Mouse (Mus musculus) bone marrow macrophage, adult 2 months (primary cell): ENCODE measurements at regions not wholly inside any gene's neighbourhood (a gene's known extent, or its start where the extent isn't known, plus 50 kb on each side); places are given as distances from the start of the nearest gene placed in this dataset.

Experiments
- H3K27ac ChIP-seq: 2 replicates; pipeline ENCODE4 v1.5.1; 2012; ENCODE audit warnings: low read depth, low read length; ENCODE audit not compliant: insufficient read depth
- H3K4me1 ChIP-seq: 2 replicates; pipeline ENCODE4 v1.6.1; 2012; ENCODE audit warnings: low read length; ENCODE audit not compliant: control insufficient read depth, insufficient read depth
- H3K4me3 ChIP-seq: 2 replicates; pipeline ENCODE4 v1.5.1; 2012; ENCODE audit warnings: mild to moderate bottlenecking, low read length, moderate library complexity; ENCODE audit not compliant: insufficient read depth
- CTCF ChIP-seq: IDR thresholded peaks from 2 replicates; pipeline ENCODE4 v1.5.1; 2012; ENCODE audit warnings: low read depth, mild to moderate bottlenecking, low read length, moderate library complexity
- POLR2A ChIP-seq: IDR thresholded peaks from 2 replicates; pipeline ENCODE4 v1.6.1; 2012; ENCODE audit warnings: mild to moderate bottlenecking, low read depth, low read length, borderline replicate concordance

- Histone ChIP-seq H3K4me3 (no peak overlapping the region), H3K4me1 (no peaks in the 10 kb centered on the region), H3K27ac (no peak overlapping the region)
- TF ChIP-seq CTCF (no peak), POLR2A (no peak)
Measured at GRCm38 (mm10) chr12:77952492-77952891, 241.6 kb upstream of the Gm6657 start.

- Histone ChIP-seq H3K27ac (no peak overlapping the region), H3K4me3 (no peak overlapping the region), H3K4me1 (no peaks in the 10 kb centered on the region)
- TF ChIP-seq POLR2A (no peak), CTCF (no peak)
Measured at GRCm38 (mm10) chr12:77962631-77963030, 231.4 kb upstream of the Gm6657 start.

GRCm38 (mm10) chr12:77968543-77968942 is 225.5 kb upstream of the Gm6657 start:
- Histone ChIP-seq H3K4me1 (no peaks in the 10 kb centered on the region; the same call in 1 of the 2 replicates), H3K27ac (no peak overlapping the region), H3K4me3 (no peak overlapping the region)
- no peak for TF ChIP-seq CTCF
- no peak for TF ChIP-seq POLR2A

GRCm38 (mm10) chr12:77970026-77970425 is 224.0 kb upstream of the Gm6657 start:
- peak overlapping the region; percentile 23; the same call in 1 of the 2 replicates for H3K27ac ChIP-seq
- H3K4me1 ChIP-seq, result no peaks in the 10 kb centered on the region; the same call in 1 of the 2 replicates
- no peak overlapping the region for H3K4me3 ChIP-seq
- TF ChIP-seq POLR2A (no peak), CTCF (no peak)

- Histone ChIP-seq H3K4me1 (no peaks in the 10 kb centered on the region; the same call in 1 of the 2 replicates), H3K27ac (no peak overlapping the region), H3K4me3 (no peak overlapping the region)
- no peak for TF ChIP-seq CTCF
- TF ChIP-seq POLR2A, result no peak
Measured at GRCm38 (mm10) chr12:77972165-77972564, 221.9 kb upstream of the Gm6657 start.

GRCm38 (mm10) chr12:77976952-77977351 is 217.1 kb upstream of the Gm6657 start:
- no peak overlapping the region for H3K27ac ChIP-seq
- TF ChIP-seq POLR2A, result no peak
- TF ChIP-seq CTCF, result no peak
- no peaks in the 10 kb centered on the region for H3K4me1 ChIP-seq
- H3K4me3 ChIP-seq, result no peak overlapping the region

- TF ChIP-seq CTCF, result no peak
- TF ChIP-seq POLR2A, result no peak
- H3K4me3 ChIP-seq, result no peak overlapping the region
- H3K27ac ChIP-seq, result no peak overlapping the region
- H3K4me1 ChIP-seq, result no peaks in the 10 kb centered on the region
Measured at GRCm38 (mm10) chr12:77986738-77987137, 207.3 kb upstream of the Gm6657 start.

- no peaks in the 10 kb centered on the region for H3K4me1 ChIP-seq
- H3K4me3 ChIP-seq, result no peak overlapping the region
- H3K27ac ChIP-seq, result no peak overlapping the region
- TF ChIP-seq POLR2A (no peak), CTCF (no peak)
Measured at GRCm38 (mm10) chr12:77989766-77990165, 204.3 kb upstream of the Gm6657 start.

- TF ChIP-seq CTCF, result no peak
- TF ChIP-seq POLR2A, result no peak
- Histone ChIP-seq H3K27ac (no peak overlapping the region), H3K4me1 (no peaks in the 10 kb centered on the region), H3K4me3 (no peak overlapping the region)
Measured at GRCm38 (mm10) chr12:77991627-77992026, 202.4 kb upstream of the Gm6657 start.

GRCm38 (mm10) chr12:77994176-77994575 is 199.9 kb upstream of the Gm6657 start:
- H3K4me3 ChIP-seq, result no peak overlapping the region
- TF ChIP-seq POLR2A (no peak), CTCF (no peak)

GRCm38 (mm10) chr12:77997916-77998315 is 196.1 kb upstream of the Gm6657 start:
- TF ChIP-seq CTCF (no peak), POLR2A (no peak)
- Histone ChIP-seq H3K4me3 (no peak overlapping the region), H3K4me1 (no peaks in the 10 kb centered on the region), H3K27ac (no peak overlapping the region)

More at GRCm38 (mm10) chr12:77994176-77994575, 199.9 kb upstream of the Gm6657 start:
- H3K27ac ChIP-seq, result no peak overlapping the region
- H3K4me1 ChIP-seq, result no peaks in the 10 kb centered on the region
